Mouse (Mus musculus): Measurements from ENCODE around the gene Htr1a.
A peak's percentile ranks its signal among the peaks of the same experiment; 100 is the strongest.

DNA sequence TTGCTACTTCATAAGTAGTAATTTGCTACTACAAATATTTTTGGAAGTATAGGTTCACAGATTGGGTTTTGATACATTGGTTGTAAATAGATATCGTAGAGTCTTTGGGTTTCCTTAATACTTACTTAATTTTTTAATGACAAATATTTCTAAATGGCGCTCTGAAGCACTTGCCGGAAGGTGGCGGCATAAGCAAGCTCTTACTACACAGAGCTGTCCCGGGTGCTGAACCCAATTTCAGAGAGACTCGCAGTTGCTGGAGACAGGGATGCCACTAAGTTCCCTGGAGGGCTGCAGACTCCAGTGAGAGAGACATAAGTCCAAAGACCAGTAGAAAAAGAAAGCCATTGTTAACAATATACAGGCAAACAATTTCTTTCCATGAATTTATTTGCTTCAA, 863 bp upstream of the Htr1a start:
- TF ChIP-seq EP300 (IDR thresholded peaks at IDR 0.05; ENCODE audit: low read depth) (no peak), CTCF (IDR thresholded peaks at IDR 0.05; ENCODE audit: low read depth) (peak; percentile 63)
